Mouse (Mus musculus) heart, embryonic 11.5 days (tissue): ENCODE measurements around the gene Plk2. TPM values are rescaled to one million over a fixed set of nuclear protein-coding genes. Genes with fewer than 3 reads are reported as not detected.
A peak's percentile ranks its signal among the peaks of the same experiment; 100 is the strongest.

Source experiments
- ATAC-seq: fragments of 200-750 bp; cut with Nextera tagmentation; replicated peaks from 2 replicates; pipeline ENCODE4 v1.8.0; 2017; ENCODE audit warnings: moderate library complexity; ENCODE audit not compliant: insufficient number of reproducible peaks, low FRiP score, low TSS enrichment
- H3K27ac ChIP-seq: fragments of 300-500 bp; sonication (generic); 2 replicates; pipeline ENCODE4 v1.5.1; 2014; ENCODE audit warnings: mild to moderate bottlenecking, low read depth, low read length
- H3K27me3 ChIP-seq: fragments of 300-500 bp; sonication (generic); 2 replicates; pipeline ENCODE4 v1.6.1; 2014; ENCODE audit warnings: mild to moderate bottlenecking, low read length, mixed read lengths; ENCODE audit not compliant: control insufficient read depth, insufficient read depth
- H3K36me3 ChIP-seq: fragments of 300-500 bp; sonication (generic); 2 replicates; pipeline ENCODE4 v1.6.1; 2014; ENCODE audit warnings: mild to moderate bottlenecking, low read length, moderate library complexity, mixed read lengths; ENCODE audit not compliant: control insufficient read depth, insufficient read depth
- H3K4me1 ChIP-seq: fragments of 300-500 bp; sonication (generic); 2 replicates; pipeline ENCODE4 v1.6.1; 2014; ENCODE audit warnings: low read length; ENCODE audit not compliant: control insufficient read depth, insufficient read depth
- H3K4me2 ChIP-seq: fragments of 300-500 bp; sonication (generic); 2 replicates; pipeline ENCODE4 v1.6.1; 2014; ENCODE audit warnings: mild to moderate bottlenecking, moderate library complexity
- H3K4me3 ChIP-seq: fragments of 300-500 bp; sonication (generic); 2 replicates; pipeline ENCODE4 v1.5.1; 2014; ENCODE audit warnings: low read depth, low read length
- H3K9ac ChIP-seq: fragments of 300-500 bp; sonication (generic); 2 replicates; pipeline ENCODE4 v1.6.1; 2014; ENCODE audit warnings: mild to moderate bottlenecking, low read depth, low read length, moderate library complexity
- H3K9me3 ChIP-seq: fragments of 300-500 bp; sonication (generic); replicated peaks from 2 replicates; pipeline ENCODE4 v1.6.1; 2016; ENCODE audit warnings: low read length; ENCODE audit not compliant: control insufficient read depth
- WGBS: fragments of 180-500 bp; shearing (Covaris S2); extraction: QIAGEN DNeasy Blood & Tissue Kit; methylation state at CpG from one replicate; pipeline ENCODE4 v1.1.7; 2014; ENCODE audit not compliant: insufficient replicate concordance; 5-methylcytosine and 5-hydroxymethylcytosine counted together
- polyA plus RNA-seq: library from polyadenylated mRNA; unstranded; fragments of >200 nt; fragmentation: Nextera tagmentation; extraction: Ambion mirVana; gene quantifications from 2 replicates; pipeline ENCODE4 v1.2.1, GENCODE M21; 2014

Plk2 gene
- polyA plus RNA-seq, 1 experiment from 2014 or later, result 122 TPM

- 82% methylated on average over 1 of the region's 1 CpGs for WGBS
- Histone ChIP-seq H3K9ac (no peak overlapping the region), H3K36me3 (no peaks in the 10 kb centered on the region)
Observed at GRCm38 (mm10) chr13:110369673-110370072, 25.2 kb upstream of the Plk2 start.

GRCm38 (mm10) chr13:110382447-110382901 is 12.4 kb upstream of the Plk2 start:
- ATAC-seq, result no peak
- WGBS, result 21% methylated on average over 5 of the region's 5 CpGs
- H3K4me1 ChIP-seq, result no peaks in the 10 kb centered on the region
- H3K4me2 ChIP-seq, result no peak overlapping the region
- H3K27me3 ChIP-seq, result no peaks in the 10 kb centered on the region
- no peak overlapping the region for H3K4me3 ChIP-seq
- no peaks in the 10 kb centered on the region for H3K9me3 ChIP-seq
- no peak overlapping the region for H3K9ac ChIP-seq
- no peaks in the 10 kb centered on the region for H3K36me3 ChIP-seq
- no peak overlapping the region for H3K27ac ChIP-seq

More at GRCm38 (mm10) chr13:110369673-110370072, 25.2 kb upstream of the Plk2 start:
- Histone ChIP-seq H3K4me2 (no peak overlapping the region), H3K4me3 (no peak overlapping the region), H3K9me3 (no peaks in the 10 kb centered on the region), H3K27ac (no peak overlapping the region), H3K4me1 (no peaks in the 10 kb centered on the region), H3K27me3 (no peaks in the 10 kb centered on the region)
- ATAC-seq, result no peak

DNA sequence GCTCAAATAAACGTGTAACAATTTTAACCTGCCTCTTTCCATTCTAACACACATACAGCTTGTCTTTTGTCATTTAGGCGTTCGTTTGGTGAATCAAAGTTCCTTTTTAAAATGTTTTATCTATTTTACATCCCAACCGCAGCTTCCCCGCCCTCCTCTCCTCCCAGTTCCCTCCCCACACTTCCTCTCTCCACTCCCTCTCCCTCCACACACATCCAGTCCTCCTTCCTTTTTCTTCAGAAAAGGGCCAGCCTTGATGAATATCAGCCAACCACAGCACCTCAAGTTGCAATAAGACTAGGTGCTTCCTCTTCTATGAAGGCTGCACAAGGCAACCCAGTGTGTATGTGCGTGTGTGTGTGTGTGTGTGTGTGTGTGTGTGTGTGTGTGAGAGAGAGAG is 10.3 kb upstream of the Plk2 start:
- Histone ChIP-seq H3K9me3 (no peaks in the 10 kb centered on the region), H3K9ac (no peak overlapping the region), H3K4me3 (no peak overlapping the region), H3K27me3 (no peaks in the 10 kb centered on the region), H3K27ac (no peak overlapping the region), H3K36me3 (no peaks in the 10 kb centered on the region), H3K4me2 (no peak overlapping the region), H3K4me1 (no peaks in the 10 kb centered on the region)
- 59% methylated on average over 6 of the region's 6 CpGs for WGBS
- no peak for ATAC-seq

DNA sequence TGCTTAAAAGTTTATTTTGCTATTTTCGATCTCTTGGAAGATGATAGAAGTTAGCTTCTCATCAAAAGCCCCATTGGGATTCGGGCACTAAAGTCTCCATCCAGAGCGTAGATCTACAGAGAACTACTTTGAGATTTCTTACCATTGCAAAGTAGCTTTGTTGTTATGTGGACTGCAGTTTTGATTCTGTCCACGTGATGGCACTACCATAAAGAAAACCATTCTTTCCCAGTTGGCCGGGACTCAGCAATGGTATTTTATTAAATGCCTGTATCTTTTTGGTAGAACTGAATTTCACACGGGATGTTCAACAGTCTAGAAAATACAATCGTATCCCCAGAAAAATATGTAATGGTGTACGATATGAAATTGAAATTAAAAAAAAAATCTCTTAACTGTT is 2.6 kb upstream of the Plk2 start:
- Histone ChIP-seq H3K9me3 (no peaks in the 10 kb centered on the region; the same call in 1 of the 2 replicates), H3K36me3 (no peaks in the 10 kb centered on the region), H3K27ac (no peak overlapping the region), H3K4me1 (no peaks in the 10 kb centered on the region), H3K27me3 (no peaks in the 10 kb centered on the region), H3K4me2 (no peak overlapping the region), H3K4me3 (no peak overlapping the region), H3K9ac (no peak overlapping the region)
- no peak for ATAC-seq
- 17% methylated on average over 8 of the region's 8 CpGs for WGBS

GRCm38 (mm10) chr13:110392631-110393030 is 2.2 kb upstream of the Plk2 start:
- H3K9ac ChIP-seq, result no peak overlapping the region
- no peak for ATAC-seq

DNA sequence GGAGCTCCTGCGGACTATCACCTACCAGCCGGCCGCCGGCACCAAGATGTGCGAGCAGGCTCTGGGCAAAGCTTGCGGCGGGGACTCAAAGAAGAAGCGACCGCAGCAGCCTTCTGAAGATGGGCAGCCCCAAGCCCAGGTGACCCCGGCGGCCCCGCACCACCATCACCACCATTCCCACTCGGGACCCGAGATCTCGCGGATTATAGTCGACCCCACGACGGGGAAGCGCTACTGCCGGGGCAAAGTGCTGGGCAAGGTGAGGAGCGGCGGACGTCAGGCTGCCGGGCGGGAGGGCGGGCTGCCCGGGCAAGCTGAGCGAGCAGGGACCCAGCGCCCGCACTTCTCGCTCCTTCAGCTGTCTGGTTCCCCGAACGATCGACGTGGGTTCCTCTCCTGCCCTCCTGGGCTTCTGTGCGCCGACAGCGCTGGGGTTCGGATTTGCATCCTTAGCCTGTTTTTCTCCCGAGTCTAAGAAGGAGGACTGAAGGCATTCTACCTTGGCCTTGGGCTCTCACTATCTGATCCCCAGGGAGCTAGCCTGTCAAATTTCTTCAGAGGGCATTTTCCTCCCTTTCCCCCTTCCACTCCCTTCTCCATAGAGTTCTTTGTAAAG is 441 bp downstream of the Plk2 start:
- Histone ChIP-seq H3K4me3 (peak overlapping the region; percentile 86), H3K36me3 (peaks cover 21% of the 10 kb centered on the region), H3K4me2 (peak overlapping the region; percentile 75), H3K27ac (peak overlapping the region; percentile 78), H3K9ac (peak overlapping the region; percentile 96), H3K9me3 (no peaks in the 10 kb centered on the region), H3K27me3 (no peaks in the 10 kb centered on the region), H3K4me1 (peaks cover 12% of the 10 kb centered on the region)
- WGBS, result under 1% methylated on average over 38 of the region's 41 CpGs
- peak; percentile 49 for ATAC-seq

More at GRCm38 (mm10) chr13:110392631-110393030, 2.2 kb upstream of the Plk2 start:
- H3K36me3 ChIP-seq, result no peaks in the 10 kb centered on the region; the same call in 1 of the 2 replicates
- H3K4me1 ChIP-seq, result no peaks in the 10 kb centered on the region
- no peak overlapping the region for H3K4me3 ChIP-seq
- H3K27me3 ChIP-seq, result no peaks in the 10 kb centered on the region
- no peak overlapping the region for H3K27ac ChIP-seq
- H3K4me2 ChIP-seq, result no peak overlapping the region
- H3K9me3 ChIP-seq, result no peaks in the 10 kb centered on the region; the same call in 1 of the 2 replicates
- 43% methylated on average over 3 of the region's 3 CpGs for WGBS

DNA sequence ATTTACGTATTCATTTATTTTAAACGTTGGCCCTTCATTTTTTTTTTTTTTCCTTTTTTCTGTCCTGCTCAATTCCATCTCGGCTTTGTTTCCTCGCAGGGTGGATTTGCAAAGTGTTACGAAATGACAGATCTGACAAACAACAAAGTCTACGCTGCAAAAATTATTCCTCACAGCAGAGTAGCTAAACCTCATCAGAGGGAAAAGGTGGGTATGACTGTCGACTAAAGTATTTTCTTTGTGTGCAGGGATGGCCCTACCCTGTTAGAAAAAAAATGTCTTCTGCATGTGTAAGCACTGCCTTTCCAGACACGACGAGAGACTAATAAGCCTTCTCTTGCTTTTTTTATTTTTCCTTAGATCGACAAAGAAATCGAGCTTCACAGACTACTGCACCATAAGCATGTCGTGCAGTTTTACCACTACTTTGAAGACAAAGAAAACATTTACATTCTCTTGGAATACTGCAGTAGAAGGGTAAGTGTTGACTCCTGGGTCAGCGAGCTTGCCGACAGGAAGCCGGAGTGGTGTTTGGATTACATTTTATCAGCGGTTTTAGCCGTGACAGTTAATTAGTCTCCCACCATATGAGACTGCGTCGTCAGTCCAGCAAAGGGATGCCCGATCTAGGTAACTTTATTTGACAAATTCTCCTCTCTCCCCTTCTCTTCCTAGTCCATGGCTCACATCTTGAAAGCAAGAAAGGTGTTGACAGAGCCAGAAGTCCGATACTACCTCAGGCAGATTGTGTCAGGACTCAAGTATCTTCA is 1.3 kb downstream of the Plk2 start:
- peaks cover 24% of the 10 kb centered on the region for H3K36me3 ChIP-seq
- H3K27me3 ChIP-seq, result no peaks in the 10 kb centered on the region
- H3K4me3 ChIP-seq, result peak overlapping the region; percentile 86
- peak overlapping the region; percentile 75 for H3K4me2 ChIP-seq
- no peaks in the 10 kb centered on the region for H3K9me3 ChIP-seq
- H3K4me1 ChIP-seq, result peaks cover 12% of the 10 kb centered on the region
- ATAC-seq, result no peak
- WGBS, result 11% methylated on average over 21 of the region's 21 CpGs
- peak overlapping the region; percentile 78 for H3K27ac ChIP-seq
- H3K9ac ChIP-seq, result peak overlapping the region; percentile 96

- Histone ChIP-seq H3K4me3 (peak overlapping the region; percentile 86), H3K36me3 (peaks cover 26% of the 10 kb centered on the region), H3K9ac (peak overlapping the region; percentile 59), H3K9me3 (no peaks in the 10 kb centered on the region), H3K4me1 (peaks cover 12% of the 10 kb centered on the region), H3K27ac (no peak overlapping the region), H3K4me2 (peak overlapping the region; percentile 75), H3K27me3 (no peaks in the 10 kb centered on the region)
- ATAC-seq, result no peak
- 68% methylated on average over 8 of the region's 8 CpGs for WGBS
Observed at GRCm38 (mm10) chr13:110397750-110398149, 2.9 kb downstream of the Plk2 start.
